Mouse (Mus musculus) kidney, adult 11 months (tissue): ENCODE measurements at regions not wholly inside any gene's neighbourhood (a gene's known extent, or its start where the extent isn't known, plus 50 kb on each side); places are given as distances from the start of the nearest gene placed in this dataset.
A peak's percentile ranks its signal among the peaks of the same experiment; 100 is the strongest.

Experiments
- DNase-seq: peaks from one replicate; pipeline ENCODE4 v3.0.0; 2022

DNA sequence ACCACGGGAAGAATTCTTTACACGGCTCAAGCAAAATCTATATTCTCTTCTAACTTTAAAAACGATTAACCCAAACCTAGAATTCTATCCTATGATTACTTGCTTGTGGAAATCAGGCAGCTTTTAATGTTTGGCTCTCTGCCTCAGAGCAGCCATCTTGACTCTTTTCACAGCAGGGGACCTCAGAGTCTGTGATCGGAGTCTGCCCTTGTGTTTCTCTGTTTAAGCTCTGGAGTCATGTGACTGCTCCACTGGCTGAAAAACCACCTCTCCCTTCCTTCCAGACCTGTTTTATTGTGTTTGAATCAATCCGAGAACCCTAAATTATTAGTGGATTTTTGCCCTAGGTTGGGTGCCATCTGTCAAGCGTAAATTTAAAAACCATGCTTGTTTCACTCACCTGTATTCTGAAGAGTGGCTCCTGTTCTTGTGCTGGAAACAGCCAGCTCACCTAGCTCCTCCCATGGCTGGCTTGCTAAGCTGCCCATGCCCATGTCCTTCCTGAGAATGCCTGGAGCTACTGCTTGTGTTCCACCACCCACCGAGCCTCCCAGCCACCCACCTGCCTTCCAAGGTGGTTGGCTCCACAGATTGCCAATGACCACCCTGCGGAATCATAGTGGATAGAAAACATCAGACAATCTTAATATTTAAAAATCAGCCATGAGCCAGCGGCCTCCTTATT, 62.6 kb downstream of the Perp start:
- DNase-seq, result no peak

DNA sequence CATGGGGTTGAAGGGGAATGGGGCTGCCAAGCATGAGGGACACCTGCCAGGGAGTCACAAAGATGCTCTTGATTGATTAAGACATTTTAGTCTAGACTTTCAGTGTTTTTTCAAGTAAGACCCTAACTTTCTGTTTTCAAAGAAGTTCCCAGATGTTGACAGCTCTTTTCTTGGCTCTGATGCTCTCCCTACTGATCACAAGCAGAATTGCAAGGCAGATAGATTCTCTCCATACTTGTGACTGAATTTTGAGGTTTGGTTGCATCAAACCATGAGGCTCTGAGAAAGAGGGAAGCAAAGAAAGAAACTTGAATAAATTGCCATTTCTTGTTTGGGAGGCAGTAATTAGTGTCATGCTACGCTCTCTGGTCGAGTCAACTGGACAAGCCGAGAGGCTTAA, 64.5 kb downstream of the Perp start:
- DNase-seq, result no peak

DNA sequence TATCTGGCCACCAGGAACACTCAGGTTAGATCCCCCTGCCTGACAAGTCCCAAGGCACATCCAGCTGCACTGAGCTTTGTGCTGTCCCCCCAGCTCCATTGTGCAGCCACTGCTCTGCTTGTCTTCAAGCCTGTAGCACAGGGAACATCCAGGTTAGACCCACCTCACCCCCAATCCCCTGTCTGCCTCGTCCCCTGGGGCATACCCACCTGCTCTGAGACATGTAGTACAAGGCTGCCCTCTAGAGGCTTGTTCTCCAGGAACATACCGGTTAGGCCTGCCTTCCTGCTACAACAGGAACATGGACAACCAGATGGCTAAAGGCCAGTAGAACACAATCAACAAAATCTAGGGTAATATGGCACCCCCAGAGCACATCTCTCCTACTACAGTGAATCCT, 66.1 kb downstream of the Perp start:
- peak; percentile 18 for DNase-seq

DNA sequence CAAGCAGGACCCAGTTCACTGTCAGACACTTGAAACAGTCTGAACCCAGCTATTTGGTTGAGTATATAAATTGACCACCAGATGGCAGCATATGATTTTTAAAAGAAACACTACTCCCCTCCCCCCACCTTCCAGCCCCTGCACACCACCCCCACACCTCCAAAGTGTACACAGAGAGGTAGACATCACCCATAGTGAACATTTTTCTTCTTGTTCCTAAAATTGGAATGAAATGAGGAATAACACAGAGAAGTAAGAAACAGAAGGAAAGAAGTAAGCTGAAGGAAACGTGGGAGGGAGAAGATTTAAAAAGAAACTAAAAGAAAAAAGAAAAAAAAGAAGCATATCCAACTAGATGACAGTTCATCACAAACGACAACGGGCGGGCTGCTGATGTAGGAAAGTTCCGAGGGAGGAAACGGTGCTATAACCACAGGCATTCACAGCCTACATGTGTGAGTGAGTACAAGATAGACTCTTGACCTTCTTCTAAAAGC, 72.3 kb downstream of the Perp start:
- no peak for DNase-seq

DNA sequence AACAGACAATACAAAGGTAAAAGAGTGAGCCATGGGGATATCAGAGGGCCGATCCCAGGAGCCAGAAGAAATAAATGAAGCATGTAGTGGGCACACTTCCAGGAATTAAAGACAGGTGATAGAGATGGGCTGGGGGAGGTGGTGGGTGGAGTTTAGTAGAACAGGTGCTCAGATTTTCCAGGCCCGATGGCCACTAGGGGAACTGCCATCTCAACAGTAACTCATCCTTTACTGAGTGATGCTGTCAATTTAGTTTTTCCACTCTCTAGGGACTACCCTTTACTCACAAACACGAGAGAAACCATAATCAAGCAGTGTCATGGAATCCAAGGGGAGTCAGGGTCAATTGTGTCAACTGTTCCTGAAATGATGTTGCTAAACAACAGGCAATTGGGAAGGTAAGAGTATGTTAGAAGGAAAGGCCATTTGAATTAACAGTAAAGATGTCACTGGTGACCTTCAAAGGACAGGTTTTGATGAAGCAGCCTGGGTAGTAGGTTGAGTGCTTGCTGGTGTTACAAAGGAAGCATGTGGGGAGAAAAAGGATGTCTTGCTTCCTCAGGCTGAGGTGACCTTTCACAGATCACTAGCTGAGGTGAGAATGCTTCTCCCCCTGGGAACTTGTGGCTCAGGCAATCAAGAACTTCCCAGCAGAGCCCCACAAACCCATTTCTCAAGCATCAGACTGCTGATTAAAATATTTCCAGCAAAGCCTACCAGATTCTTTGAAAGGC, 78.4 kb downstream of the Perp start:
- no peak for DNase-seq

DNA sequence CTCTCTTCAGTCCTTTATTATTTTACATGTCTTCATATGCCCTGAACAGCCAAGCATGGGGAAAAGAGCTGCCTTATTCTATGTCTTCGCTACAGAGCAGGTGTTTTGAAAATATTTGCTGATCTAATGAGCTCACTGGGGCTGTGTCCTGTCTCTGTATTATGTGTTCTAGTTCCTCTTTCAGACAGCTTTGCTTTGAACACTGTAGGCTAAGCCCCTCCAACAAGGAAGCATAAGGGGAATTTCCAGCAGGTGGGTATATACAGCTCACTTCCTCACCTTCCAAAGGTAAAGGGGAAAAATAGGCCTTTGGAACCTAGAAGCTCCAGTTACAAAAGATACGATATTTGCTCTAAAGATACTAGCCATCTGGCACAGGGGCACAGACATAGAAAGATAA, 83.0 kb downstream of the Perp start:
- no peak for DNase-seq

DNA sequence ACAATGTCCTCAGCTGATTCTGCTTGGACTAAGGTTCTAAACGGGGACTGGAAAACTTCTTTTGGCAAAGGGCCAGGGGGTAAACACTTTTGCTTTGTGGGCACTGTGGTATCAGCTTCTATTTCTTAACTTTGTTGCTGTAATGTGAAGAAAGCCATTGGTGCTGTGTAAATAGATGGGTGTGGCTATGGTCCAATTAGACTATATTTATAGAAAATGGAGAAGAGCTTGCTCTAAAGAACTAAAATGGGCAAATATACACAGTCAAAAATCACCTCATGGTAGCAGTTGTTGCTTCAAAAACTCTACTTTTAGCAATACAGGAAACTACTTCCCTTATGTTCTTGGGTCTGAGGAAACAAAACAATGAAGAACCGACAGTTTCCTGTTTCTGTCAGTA, 84.1 kb downstream of the Tnfaip3 start:
- DNase-seq, result no peak

DNA sequence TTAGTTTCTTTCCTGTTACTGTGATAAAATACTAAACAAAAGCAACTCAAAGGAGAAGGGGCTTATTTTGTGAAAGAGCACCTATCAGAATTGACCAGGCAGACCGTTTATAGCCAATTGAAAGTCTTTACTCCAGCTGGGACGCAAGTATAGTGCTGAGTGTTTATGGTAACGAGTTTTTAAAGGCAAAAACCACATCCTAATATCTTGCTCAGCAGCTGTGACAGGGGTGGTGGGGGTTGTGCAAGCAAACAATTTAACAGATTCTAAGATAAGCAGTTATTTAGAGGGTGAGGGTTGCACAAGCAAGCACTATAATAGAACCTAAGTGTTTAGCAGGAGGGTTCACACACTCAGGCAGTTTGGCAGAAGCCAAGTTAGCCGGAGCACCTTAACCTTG, 74.0 kb downstream of the Tnfaip3 start:
- DNase-seq, result no peak

DNA sequence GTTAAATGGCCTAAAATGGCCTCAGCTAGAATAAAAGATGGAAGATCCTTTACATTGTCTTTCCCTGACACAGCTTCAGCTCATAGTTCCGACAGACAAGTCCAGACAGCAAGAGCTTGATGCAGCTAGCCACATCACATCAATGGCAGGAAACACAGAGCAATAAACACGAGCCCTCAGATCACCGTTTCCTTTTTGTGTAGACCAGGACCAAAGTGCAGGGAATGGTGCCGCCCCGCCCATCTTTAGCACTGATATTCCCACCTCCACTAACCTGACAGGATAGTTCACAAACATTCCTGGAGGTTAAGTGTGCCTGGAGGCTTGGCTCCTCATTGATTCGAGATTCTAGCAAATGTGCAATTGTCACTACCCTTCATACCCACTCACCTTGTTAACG, 73.5 kb downstream of the Tnfaip3 start:
- DNase-seq, result no peak

DNA sequence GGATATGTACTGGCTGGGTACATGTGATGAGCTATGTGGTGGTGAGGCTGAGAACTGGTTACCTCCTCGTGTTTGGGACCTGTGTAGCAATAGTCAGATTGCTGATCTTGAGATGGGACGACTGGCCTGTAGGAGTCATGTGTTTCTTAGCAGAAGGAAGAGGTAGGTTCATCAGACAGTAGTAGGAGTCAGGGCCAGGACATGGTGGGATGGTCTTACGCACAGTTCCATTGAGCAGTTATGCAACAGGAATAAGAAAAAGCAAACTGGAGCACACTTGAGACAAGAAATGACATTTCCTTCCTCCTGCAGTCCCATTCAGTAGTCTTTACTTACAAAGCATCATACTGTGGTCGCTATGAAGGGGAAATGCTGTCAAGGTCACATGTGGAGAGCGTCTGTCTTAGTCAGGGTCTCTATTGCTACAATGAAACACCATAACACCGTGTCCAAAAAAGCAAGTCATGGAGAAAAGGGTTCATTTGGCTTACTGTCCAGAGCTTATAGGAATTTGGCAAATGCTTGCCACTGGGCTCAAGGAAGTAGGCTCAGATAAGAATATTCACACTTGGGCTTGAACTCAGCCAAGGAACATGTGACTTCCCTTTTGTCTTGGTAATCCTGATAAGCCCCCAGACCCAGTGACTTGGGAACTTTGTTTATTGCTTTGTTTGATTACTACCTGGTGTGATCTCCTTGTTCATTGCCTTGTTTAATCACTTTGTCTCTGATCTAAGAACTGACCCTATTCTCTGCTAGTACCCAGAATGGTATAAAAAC, 72.0 kb downstream of the Tnfaip3 start:
- DNase-seq, result no peak

DNA sequence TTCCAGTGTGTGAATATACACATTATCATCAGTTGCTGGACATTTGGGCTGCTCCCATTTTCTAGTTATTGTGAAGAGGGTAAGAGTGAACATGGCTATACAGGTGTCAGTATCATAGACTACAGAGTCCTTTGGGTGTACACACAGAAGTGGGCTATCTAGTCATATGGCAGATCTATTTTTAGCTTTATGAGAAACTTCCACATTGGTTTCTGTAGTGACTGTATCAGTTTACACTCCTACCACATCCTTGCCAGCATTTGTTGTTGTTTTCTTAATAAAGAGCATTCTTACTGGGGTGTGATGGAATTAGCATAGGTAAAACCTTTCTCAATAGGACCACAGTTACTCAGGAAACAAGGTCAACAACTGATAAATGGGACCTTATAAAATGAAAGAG, 68.7 kb downstream of the Tnfaip3 start:
- no peak for DNase-seq
